Mouse (Mus musculus): ENCODE results near the gene Gm42688. TPM values are rescaled to one million over a fixed set of nuclear protein-coding genes. Genes with fewer than 3 reads are reported as not detected.
A peak's percentile ranks its signal among the peaks of the same experiment; 100 is the strongest.

The Gm42688 gene
- polyA plus RNA-seq, 1 experiment, result 0.45 TPM

DNA sequence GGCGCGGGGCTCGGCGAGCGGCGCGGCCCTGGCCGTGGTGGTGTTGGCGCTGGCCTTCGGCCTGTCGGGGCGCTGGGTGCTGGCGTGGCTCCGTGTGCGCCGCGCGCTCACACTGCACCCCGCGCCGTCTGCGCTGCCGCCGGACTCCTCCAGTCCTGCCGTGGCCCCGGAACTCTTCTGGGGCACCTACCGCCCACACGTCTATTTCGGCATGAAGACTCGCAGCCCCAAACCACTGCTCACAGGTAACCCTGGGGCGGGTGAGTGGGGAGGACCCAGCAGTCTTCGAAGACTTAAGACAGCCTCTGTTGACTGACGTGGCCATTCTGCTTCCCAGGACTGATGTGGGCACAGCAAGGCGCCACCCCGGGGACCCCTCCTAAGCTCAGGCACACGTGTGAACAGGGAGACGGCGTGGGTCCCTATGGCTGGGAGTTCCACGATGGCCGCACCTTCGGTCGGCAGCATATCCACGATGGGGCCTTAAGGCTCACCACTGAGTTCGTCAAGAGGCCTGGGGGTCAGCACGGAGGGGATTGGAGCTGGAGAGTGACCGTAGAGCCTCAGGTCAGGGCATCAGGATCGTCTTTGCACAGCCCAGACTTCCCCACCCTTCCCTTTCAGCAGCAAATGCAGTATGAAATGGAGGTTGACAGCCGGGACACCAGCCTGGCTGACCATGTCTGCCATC is 14.4 kb downstream of the Gm42688 start:
- H3K9me3 ChIP-seq (replicated peaks; ENCODE audit: control insufficient read depth, insufficient read depth, low read length, poor library complexity, severe bottlenecking), result no peaks in the 10 kb centered on the region
- TF ChIP-seq EP300 (IDR thresholded peaks at IDR 0.05; ENCODE audit: insufficient read depth, low read depth, low read length) (no peak), POLR2A (IDR thresholded peaks at IDR 0.05; ENCODE audit: insufficient read depth, low read length) (no peak)
- H3K36me3 ChIP-seq (ENCODE audit: control insufficient read depth, insufficient read depth, low read length, poor library complexity, severe bottlenecking), result 0 out of 2 replicates have a peak, but pooled peaks cover 4% of the 10 kb centered on the region

GRCm38 (mm10) chr6:83116373-83117164 is 15.2 kb downstream of the Gm42688 start:
- Histone ChIP-seq H3K4me1 (ENCODE audit: control insufficient read depth, insufficient read depth, low read length) (no peaks in the 10 kb centered on the region), H3K9me3 (replicated peaks; ENCODE audit: control insufficient read depth, insufficient read depth, low read length, poor library complexity, severe bottlenecking) (no peaks in the 10 kb centered on the region), H3K9ac (ENCODE audit: low read depth, poor library complexity, severe bottlenecking) (peak overlapping the region; percentile 73), H3K4me3 (ENCODE audit: low read depth, low read length) (peak overlapping the region; percentile 94), H3K27ac (ENCODE audit: insufficient read depth, low read length) (no peak overlapping the region), H3K27me3 (ENCODE audit: control insufficient read depth, insufficient read depth, low read length, poor library complexity, severe bottlenecking) (no peaks in the 10 kb centered on the region), H3K36me3 (ENCODE audit: control insufficient read depth, insufficient read depth, low read length, poor library complexity, severe bottlenecking) (0 out of 2 replicates have a peak, but pooled peaks cover 4% of the 10 kb centered on the region)
- TF ChIP-seq POLR2A (IDR thresholded peaks at IDR 0.05; ENCODE audit: insufficient read depth, low read length), result no peak

More for the DNA sequence above, 14.4 kb downstream of the Gm42688 start:
- H3K4me3 ChIP-seq (ENCODE audit: low read depth, low read length), result peak overlapping the region; percentile 94
- H3K27ac ChIP-seq (ENCODE audit: insufficient read depth, low read length), result no peak overlapping the region
- no peaks in the 10 kb centered on the region for H3K4me1 ChIP-seq (ENCODE audit: control insufficient read depth, insufficient read depth, low read length)
- no peaks in the 10 kb centered on the region for H3K27me3 ChIP-seq (ENCODE audit: control insufficient read depth, insufficient read depth, low read length, poor library complexity, severe bottlenecking)
- H3K9ac ChIP-seq (ENCODE audit: low read depth, poor library complexity, severe bottlenecking), result peak overlapping the region; percentile 73

DNA sequence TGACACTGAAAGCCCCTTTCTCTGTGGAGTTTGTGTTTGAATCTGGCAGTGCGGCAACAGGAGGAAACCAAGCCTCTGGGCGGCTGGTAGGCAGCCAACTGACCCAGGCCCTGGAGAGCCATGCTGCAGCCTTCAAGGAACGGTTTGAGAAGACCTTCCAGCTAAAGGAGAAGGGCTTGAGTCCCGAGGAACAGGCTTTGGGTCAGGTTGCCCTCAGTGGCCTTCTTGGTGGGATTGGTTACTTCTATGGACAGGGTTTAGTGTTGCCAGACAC is 15.7 kb downstream of the Gm42688 start:
- no peak overlapping the region for H3K27ac ChIP-seq (ENCODE audit: insufficient read depth, low read length)
- no peaks in the 10 kb centered on the region for H3K9me3 ChIP-seq (replicated peaks; ENCODE audit: control insufficient read depth, insufficient read depth, low read length, poor library complexity, severe bottlenecking)
- no peak overlapping the region for H3K4me3 ChIP-seq (ENCODE audit: low read depth, low read length)
- no peaks in the 10 kb centered on the region for H3K4me1 ChIP-seq (ENCODE audit: control insufficient read depth, insufficient read depth, low read length)
- TF ChIP-seq EP300 (IDR thresholded peaks at IDR 0.05; ENCODE audit: insufficient read depth, low read depth, low read length) (no peak), POLR2A (IDR thresholded peaks at IDR 0.05; ENCODE audit: insufficient read depth, low read length) (no peak), CTCF (IDR thresholded peaks at IDR 0.05; ENCODE audit: low read depth, low read length) (no peak)
- 0 out of 2 replicates have a peak, but pooled peaks cover 4% of the 10 kb centered on the region for H3K36me3 ChIP-seq (ENCODE audit: control insufficient read depth, insufficient read depth, low read length, poor library complexity, severe bottlenecking)
- H3K27me3 ChIP-seq (ENCODE audit: control insufficient read depth, insufficient read depth, low read length, poor library complexity, severe bottlenecking), result no peaks in the 10 kb centered on the region
- no peak overlapping the region for H3K9ac ChIP-seq (ENCODE audit: low read depth, poor library complexity, severe bottlenecking)

DNA sequence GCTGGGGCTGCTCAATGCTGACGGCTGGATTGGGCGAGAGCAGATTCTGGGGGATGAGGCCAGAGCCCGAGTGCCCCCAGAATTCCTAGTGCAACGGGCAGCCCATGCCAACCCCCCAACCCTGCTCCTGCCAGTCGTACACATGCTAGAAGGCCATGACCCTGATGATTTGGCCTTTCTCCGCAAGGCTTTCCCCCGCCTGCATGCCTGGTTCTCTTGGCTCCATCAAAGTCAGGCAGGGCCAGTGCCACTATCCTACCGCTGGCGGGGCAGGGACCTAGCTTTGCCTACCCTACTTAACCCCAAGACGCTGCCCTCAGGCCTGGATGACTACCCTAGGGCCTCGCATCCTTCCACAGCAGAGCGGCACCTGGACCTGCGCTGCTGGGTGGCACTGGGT is 16.2 kb downstream of the Gm42688 start:
- H3K4me3 ChIP-seq (ENCODE audit: low read depth, low read length), result no peak overlapping the region
- no peaks in the 10 kb centered on the region for H3K4me1 ChIP-seq (ENCODE audit: control insufficient read depth, insufficient read depth, low read length)
- no peak overlapping the region for H3K9ac ChIP-seq (ENCODE audit: low read depth, poor library complexity, severe bottlenecking)
- 0 out of 2 replicates have a peak, but pooled peaks cover 4% of the 10 kb centered on the region for H3K36me3 ChIP-seq (ENCODE audit: control insufficient read depth, insufficient read depth, low read length, poor library complexity, severe bottlenecking)
- no peak for TF ChIP-seq CTCF (IDR thresholded peaks at IDR 0.05; ENCODE audit: low read depth, low read length)
- no peak for TF ChIP-seq POLR2A (IDR thresholded peaks at IDR 0.05; ENCODE audit: insufficient read depth, low read length)
- TF ChIP-seq EP300 (IDR thresholded peaks at IDR 0.05; ENCODE audit: insufficient read depth, low read depth, low read length), result no peak
- no peaks in the 10 kb centered on the region for H3K9me3 ChIP-seq (replicated peaks; ENCODE audit: control insufficient read depth, insufficient read depth, low read length, poor library complexity, severe bottlenecking)
- H3K27me3 ChIP-seq (ENCODE audit: control insufficient read depth, insufficient read depth, low read length, poor library complexity, severe bottlenecking), result no peaks in the 10 kb centered on the region
- H3K27ac ChIP-seq (ENCODE audit: insufficient read depth, low read length), result no peak overlapping the region

DNA sequence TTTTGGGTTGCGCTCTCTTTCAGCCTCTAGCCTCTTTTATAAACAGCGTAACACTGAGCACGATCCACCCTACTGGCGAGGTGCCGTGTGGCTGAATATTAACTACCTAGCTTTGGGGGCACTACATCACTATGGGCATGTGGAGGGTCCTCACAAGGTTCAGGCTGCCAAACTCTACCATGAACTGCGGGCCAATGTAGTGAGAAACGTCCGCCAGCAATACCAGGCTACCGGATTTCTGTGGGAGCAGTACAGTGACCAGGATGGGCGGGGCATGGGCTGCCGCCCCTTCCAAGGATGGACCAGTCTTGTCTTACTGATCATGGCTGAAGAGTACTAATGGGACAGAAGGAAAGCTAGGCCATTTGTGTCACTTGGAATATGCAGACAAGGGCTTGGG is 17.0 kb downstream of the Gm42688 start:
- Histone ChIP-seq H3K9ac (ENCODE audit: low read depth, poor library complexity, severe bottlenecking) (no peak overlapping the region), H3K9me3 (replicated peaks; ENCODE audit: control insufficient read depth, insufficient read depth, low read length, poor library complexity, severe bottlenecking) (no peaks in the 10 kb centered on the region)
- TF ChIP-seq CTCF (IDR thresholded peaks at IDR 0.05; ENCODE audit: low read depth, low read length) (no peak), EP300 (IDR thresholded peaks at IDR 0.05; ENCODE audit: insufficient read depth, low read depth, low read length) (no peak), POLR2A (IDR thresholded peaks at IDR 0.05; ENCODE audit: insufficient read depth, low read length) (no peak)

More for the DNA sequence above, 17.0 kb downstream of the Gm42688 start:
- no peaks in the 10 kb centered on the region for H3K27me3 ChIP-seq (ENCODE audit: control insufficient read depth, insufficient read depth, low read length, poor library complexity, severe bottlenecking)
- H3K4me1 ChIP-seq (ENCODE audit: control insufficient read depth, insufficient read depth, low read length), result no peaks in the 10 kb centered on the region
- 0 out of 2 replicates have a peak, but pooled peaks cover 4% of the 10 kb centered on the region for H3K36me3 ChIP-seq (ENCODE audit: control insufficient read depth, insufficient read depth, low read length, poor library complexity, severe bottlenecking)
- no peak overlapping the region for H3K4me3 ChIP-seq (ENCODE audit: low read depth, low read length)
- H3K27ac ChIP-seq (ENCODE audit: insufficient read depth, low read length), result no peak overlapping the region

Measured in ES-Bruce4 (cell line).